Mouse (Mus musculus): ENCODE measurements around the gene Git2. TPM values are rescaled to one million over a fixed set of nuclear protein-coding genes. Genes with fewer than 3 reads are reported as not detected.

Gene Git2
- polyA plus RNA-seq, 1 experiment, result 21.6 TPM

GRCm38 (mm10) chr5:114771796-114772195, 3.5 kb downstream of the Git2 start:
- Histone ChIP-seq H3K27me3 (ENCODE audit: control insufficient read depth, insufficient read depth, insufficient read length) (no peaks in the 10 kb centered on the region), H3K4me2 (ENCODE audit: low read depth) (peak overlapping the region; percentile 87), H3K4me3 (peak overlapping the region; percentile 52), H3ac (ENCODE audit: control insufficient read depth, insufficient read length) (no peak overlapping the region), H3K79me2 (ENCODE audit: control insufficient read depth, insufficient read depth) (peaks cover 76% of the 10 kb centered on the region), H3K36me3 (ENCODE audit: control insufficient read depth, insufficient read depth) (no peaks in the 10 kb centered on the region)
- TF ChIP-seq MYOD1 (IDR thresholded peaks at IDR 0.05; ENCODE audit: control insufficient read depth in 1 of 3, insufficient read length in 2 of 3, low read depth in 2 of 3) (no peak), TCF3 (IDR thresholded peaks at IDR 0.05; ENCODE audit: insufficient read length, low read depth) (no peak), POLR2AphosphoS2 (IDR thresholded peaks at IDR 0.05; ENCODE audit: insufficient read length, low read depth) (no peak), SRF (IDR thresholded peaks at IDR 0.05; ENCODE audit: control insufficient read depth, insufficient read length, low read depth) (no peak), POLR2A (IDR thresholded peaks at IDR 0.05; ENCODE audit: insufficient read length, low read depth) (no peak), TCF12 (IDR thresholded peaks at IDR 0.05; ENCODE audit: insufficient read depth, poor library complexity, severe bottlenecking) (no peak), USF1 (IDR thresholded peaks at IDR 0.05; ENCODE audit: low read depth) (no peak), MAX (IDR thresholded peaks at IDR 0.05; ENCODE audit: low read depth) (no peak), E2F4 (IDR thresholded peaks at IDR 0.05; ENCODE audit: insufficient read depth) (no peak), CEBPB (IDR thresholded peaks at IDR 0.05; ENCODE audit: insufficient read depth, poor library complexity, severe bottlenecking) (no peak), MYOG (IDR thresholded peaks at IDR 0.05; ENCODE audit: control insufficient read depth in 1 of 3, insufficient read depth in 1 of 3, insufficient read length in 2 of 3, low read depth in 2 of 3) (no peak), REST (IDR thresholded peaks at IDR 0.05; ENCODE audit: insufficient read depth, insufficient read length) (no peak)

- H3K4me2 ChIP-seq (ENCODE audit: low read depth), result no peak overlapping the region
- H3K4me3 ChIP-seq, result no peak overlapping the region
- no peak overlapping the region for H3ac ChIP-seq (ENCODE audit: control insufficient read depth, insufficient read length)
- TF ChIP-seq E2F4 (IDR thresholded peaks at IDR 0.05; ENCODE audit: insufficient read depth), result no peak
- no peak for TF ChIP-seq POLR2A (IDR thresholded peaks at IDR 0.05; ENCODE audit: insufficient read length, low read depth)
- TF ChIP-seq REST (IDR thresholded peaks at IDR 0.05; ENCODE audit: insufficient read depth, insufficient read length), result no peak
- no peak for TF ChIP-seq SRF (IDR thresholded peaks at IDR 0.05; ENCODE audit: control insufficient read depth, insufficient read length, low read depth)
- no peak for TF ChIP-seq TCF3 (IDR thresholded peaks at IDR 0.05; ENCODE audit: insufficient read length, low read depth)
- TF ChIP-seq POLR2AphosphoS2 (IDR thresholded peaks at IDR 0.05; ENCODE audit: insufficient read length, low read depth), result no peak
- no peak for TF ChIP-seq USF1 (IDR thresholded peaks at IDR 0.05; ENCODE audit: low read depth)
- TF ChIP-seq CEBPB (IDR thresholded peaks at IDR 0.05; ENCODE audit: insufficient read depth, poor library complexity, severe bottlenecking), result no peak
- no peak for TF ChIP-seq MAX (IDR thresholded peaks at IDR 0.05; ENCODE audit: low read depth)
- TF ChIP-seq MYOG (IDR thresholded peaks at IDR 0.05; ENCODE audit: control insufficient read depth in 1 of 3, insufficient read depth in 1 of 3, insufficient read length in 2 of 3, low read depth in 2 of 3), result no peak
- peaks cover 61% of the 10 kb centered on the region for H3K79me2 ChIP-seq (ENCODE audit: control insufficient read depth, insufficient read depth)
- peaks cover 9% of the 10 kb centered on the region for H3K36me3 ChIP-seq (ENCODE audit: control insufficient read depth, insufficient read depth)
- H3K27me3 ChIP-seq (ENCODE audit: control insufficient read depth, insufficient read depth, insufficient read length), result no peaks in the 10 kb centered on the region
Measured at GRCm38 (mm10) chr5:114769786-114770185, 5.5 kb downstream of the Git2 start.

- Histone ChIP-seq H3K36me3 (ENCODE audit: control insufficient read depth, insufficient read depth) (peaks cover 15% of the 10 kb centered on the region), H3K27me3 (ENCODE audit: control insufficient read depth, insufficient read depth, insufficient read length) (no peaks in the 10 kb centered on the region), H3K4me3 (no peak overlapping the region), H3ac (ENCODE audit: control insufficient read depth, insufficient read length) (no peak overlapping the region), H3K79me2 (ENCODE audit: control insufficient read depth, insufficient read depth) (peaks cover 55% of the 10 kb centered on the region), H3K4me2 (ENCODE audit: low read depth) (no peak overlapping the region)
- no peak for TF ChIP-seq E2F4 (IDR thresholded peaks at IDR 0.05; ENCODE audit: insufficient read depth)
- no peak for TF ChIP-seq MYOD1 (IDR thresholded peaks at IDR 0.05; ENCODE audit: control insufficient read depth in 1 of 3, insufficient read length in 2 of 3, low read depth in 2 of 3)
- no peak for TF ChIP-seq USF1 (IDR thresholded peaks at IDR 0.05; ENCODE audit: low read depth)
- TF ChIP-seq TCF3 (IDR thresholded peaks at IDR 0.05; ENCODE audit: insufficient read length, low read depth), result no peak
Measured at GRCm38 (mm10) chr5:114767185-114767584, 8.1 kb downstream of the Git2 start.

- peaks cover 50% of the 10 kb centered on the region for H3K79me2 ChIP-seq (ENCODE audit: control insufficient read depth, insufficient read depth)
- H3ac ChIP-seq (ENCODE audit: control insufficient read depth, insufficient read length), result no peak overlapping the region
- H3K27me3 ChIP-seq (ENCODE audit: control insufficient read depth, insufficient read depth, insufficient read length), result no peaks in the 10 kb centered on the region
- H3K36me3 ChIP-seq (ENCODE audit: control insufficient read depth, insufficient read depth), result peaks cover 15% of the 10 kb centered on the region
- H3K4me2 ChIP-seq (ENCODE audit: low read depth), result no peak overlapping the region
- TF ChIP-seq SRF (IDR thresholded peaks at IDR 0.05; ENCODE audit: control insufficient read depth, insufficient read length, low read depth) (no peak), POLR2A (IDR thresholded peaks at IDR 0.05; ENCODE audit: insufficient read length, low read depth) (no peak), REST (IDR thresholded peaks at IDR 0.05; ENCODE audit: insufficient read depth, insufficient read length) (no peak), TCF12 (IDR thresholded peaks at IDR 0.05; ENCODE audit: insufficient read depth, poor library complexity, severe bottlenecking) (no peak), MAX (IDR thresholded peaks at IDR 0.05; ENCODE audit: low read depth) (no peak), POLR2AphosphoS2 (IDR thresholded peaks at IDR 0.05; ENCODE audit: insufficient read length, low read depth) (no peak)
- H3K4me3 ChIP-seq, result no peak overlapping the region
Measured at GRCm38 (mm10) chr5:114766686-114767085, 8.6 kb downstream of the Git2 start.

GRCm38 (mm10) chr5:114764812-114765735, 10.2 kb downstream of the Git2 start:
- Histone ChIP-seq H3K79me2 (ENCODE audit: control insufficient read depth, insufficient read depth) (peaks cover 34% of the 10 kb centered on the region), H3ac (ENCODE audit: control insufficient read depth, insufficient read length) (no peak overlapping the region), H3K4me3 (no peak overlapping the region), H3K4me2 (ENCODE audit: low read depth) (no peak overlapping the region), H3K27me3 (ENCODE audit: control insufficient read depth, insufficient read depth, insufficient read length) (no peaks in the 10 kb centered on the region), H3K36me3 (ENCODE audit: control insufficient read depth, insufficient read depth) (peaks cover 15% of the 10 kb centered on the region)
- TF ChIP-seq MYOD1 (IDR thresholded peaks at IDR 0.05; ENCODE audit: control insufficient read depth in 1 of 3, insufficient read length in 2 of 3, low read depth in 2 of 3), result peak in 1 of 3 experiments; percentile 56
- TF ChIP-seq USF1 (IDR thresholded peaks at IDR 0.05; ENCODE audit: low read depth), result no peak
- TF ChIP-seq TCF3 (IDR thresholded peaks at IDR 0.05; ENCODE audit: insufficient read length, low read depth), result no peak
- TF ChIP-seq MYOG (IDR thresholded peaks at IDR 0.05; ENCODE audit: control insufficient read depth in 1 of 3, insufficient read depth in 1 of 3, insufficient read length in 2 of 3, low read depth in 2 of 3), result peak in 2 of 3 experiments; percentile 29 to 61

Measured in myocyte (in vitro differentiated cells).